Mouse (Mus musculus) thymus, adult 2 months (tissue): ENCODE measurements around the gene Cog1.

Experiments
- CTCF ChIP-seq: fragments of 200-500 bp; IDR thresholded peaks from 2 replicates; pipeline ENCODE4 v1.5.1; 2012; ENCODE audit warnings: mild to moderate bottlenecking, control low read depth, low read length, moderate library complexity, borderline replicate concordance; ENCODE audit not compliant: control insufficient read depth, poor library complexity, insufficient read depth; ENCODE audit errors: extremely low read depth
- POLR2A ChIP-seq: fragments of 200-500 bp; IDR thresholded peaks from 2 replicates; pipeline ENCODE4 v1.6.1; 2012; ENCODE audit warnings: mild to moderate bottlenecking, low read length, control low read depth, moderate library complexity; ENCODE audit not compliant: control insufficient read depth, poor library complexity, insufficient read depth; ENCODE audit errors: extremely low read depth

GRCm38 (mm10) chr11:113656511-113656932 lies 7.6 kb downstream of the Cog1 start:
- TF ChIP-seq CTCF (no peak), POLR2A (no peak)
